Mouse (Mus musculus): ENCODE data around the gene Ube2d3. TPM values are rescaled to one million over a fixed set of nuclear protein-coding genes. Genes with fewer than 3 reads are reported as not detected.
"Not testable (repeated sequence)": the region's sequence is repeated elsewhere in the genome, so short reads cannot be mapped to it uniquely, and the experiment has no call there.

The Ube2d3 gene
- polyA plus RNA-seq, 1 experiment from 2014 or later, result 535 TPM

DNA sequence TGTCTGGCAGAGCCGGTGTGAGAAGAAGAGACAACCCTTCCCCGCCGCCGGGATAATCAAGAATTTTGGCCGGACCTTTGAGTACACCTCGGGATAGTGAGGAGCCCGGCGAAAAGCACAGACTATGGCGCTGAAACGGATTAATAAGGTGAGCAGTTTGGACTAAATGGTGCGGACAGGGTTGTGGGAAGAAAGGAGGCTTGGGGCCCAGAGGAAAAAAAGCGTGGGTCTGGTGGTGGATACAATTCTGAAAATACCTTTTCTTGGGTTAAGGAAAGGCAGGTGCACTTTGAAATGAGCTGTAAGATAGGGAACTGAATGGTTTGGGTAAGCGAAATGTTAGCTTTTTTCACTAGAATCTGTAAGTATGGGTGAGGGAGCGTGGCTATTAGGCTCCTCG, 1.7 kb downstream of the Ube2d3 start:
- 2% methylated on average over 15 of the region's 15 CpGs for WGBS

DNA sequence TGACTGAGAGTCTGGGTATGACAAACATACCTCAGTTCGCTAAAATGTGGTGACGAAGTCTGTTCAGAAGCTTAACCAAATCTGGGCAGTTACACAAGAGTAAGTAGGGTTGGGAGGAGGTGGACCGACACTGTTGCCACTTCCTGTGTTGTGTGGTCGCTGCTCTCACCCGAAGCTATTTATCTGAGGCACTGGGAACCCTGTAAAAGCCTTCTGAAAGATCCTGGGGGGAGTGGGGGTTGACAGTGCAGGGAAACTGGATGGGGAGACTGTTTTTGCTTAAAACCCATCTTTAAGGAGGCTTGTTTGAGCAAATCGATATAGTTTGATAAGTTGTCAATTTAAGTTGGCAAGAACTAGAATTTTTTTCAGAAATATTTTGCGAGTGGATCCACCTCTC, 2.3 kb downstream of the Ube2d3 start:
- Histone ChIP-seq H3K9me3 (no peaks in the 10 kb centered on the region), H3K36me3 (no peaks in the 10 kb centered on the region), H3K27me3 (replicated peaks) (no peaks in the 10 kb centered on the region), H3K4me3 (replicated peaks) (peak overlapping the region; percentile 77), H3K4me1 (replicated peaks) (peaks cover 4% of the 10 kb centered on the region; the same call in 1 of the 2 replicates), H3K27ac (0 out of 2 replicates have a peak overlapping the region, but pooled peaks have one; percentile 100), H3K9ac (peak overlapping the region; percentile 98), H3K4me2 (replicated peaks) (peak overlapping the region; percentile 64)
- ATAC-seq, result no peak
- WGBS, result 11% methylated on average over 7 of the region's 7 CpGs

More for the DNA sequence above, 1.7 kb downstream of the Ube2d3 start:
- no peaks in the 10 kb centered on the region for H3K27me3 ChIP-seq (replicated peaks)
- no peak for ATAC-seq
- H3K9me3 ChIP-seq, result no peaks in the 10 kb centered on the region
- peaks cover 4% of the 10 kb centered on the region; the same call in 1 of the 2 replicates for H3K4me1 ChIP-seq (replicated peaks)
- no peaks in the 10 kb centered on the region for H3K36me3 ChIP-seq
- H3K9ac ChIP-seq, result peak overlapping the region; percentile 98
- peak overlapping the region; percentile 100 for H3K27ac ChIP-seq
- H3K4me2 ChIP-seq (replicated peaks), result peak overlapping the region; percentile 64
- peak overlapping the region; percentile 77 for H3K4me3 ChIP-seq (replicated peaks)

DNA sequence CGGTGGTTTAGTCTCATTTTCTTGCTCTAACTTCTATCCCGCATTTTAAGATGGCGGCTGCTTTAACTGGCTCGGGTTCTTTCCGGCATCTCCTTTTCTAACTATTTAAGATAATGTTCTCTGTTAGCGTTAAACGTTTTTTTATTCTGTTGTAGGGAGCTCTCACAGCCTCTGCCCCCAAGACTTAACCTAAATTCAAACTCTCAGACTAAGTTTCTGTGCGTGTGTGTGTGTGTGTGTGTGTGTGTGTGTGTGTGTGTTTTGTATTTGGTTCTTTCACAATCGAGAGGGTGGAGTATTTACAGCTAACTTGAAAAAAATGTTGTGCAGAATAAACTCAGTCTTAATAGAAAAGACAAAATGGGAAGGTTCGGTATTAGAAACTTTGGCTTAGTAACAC, 2.7 kb downstream of the Ube2d3 start:
- H3K4me3 ChIP-seq (replicated peaks), result peak overlapping the region; percentile 77
- WGBS, result 29% methylated on average over 10 of the region's 10 CpGs
- no peak for ATAC-seq

DNA sequence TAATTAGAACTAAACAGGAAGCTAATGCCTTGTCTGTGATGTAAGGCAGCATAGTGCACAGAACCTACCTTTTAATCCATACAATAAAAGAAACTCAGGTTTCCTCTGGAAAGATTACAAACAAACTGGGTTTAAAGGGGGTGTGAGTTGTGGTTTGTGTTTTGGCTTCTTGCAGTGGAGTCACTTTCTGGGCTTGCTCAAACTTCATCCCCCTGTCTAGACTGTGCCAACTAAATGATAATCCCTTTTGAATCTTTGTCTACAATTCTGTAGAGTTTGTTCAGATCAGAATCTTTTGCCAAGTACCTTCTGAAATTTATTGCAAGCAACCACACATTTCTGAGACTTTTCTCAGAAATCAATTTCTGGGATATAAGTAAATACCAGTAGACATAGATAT, 7.0 kb downstream of the Ube2d3 start:
- H3K4me1 ChIP-seq (replicated peaks), result 0 out of 2 replicates have a peak, but pooled peaks cover 4% of the 10 kb centered on the region
- no peak for ATAC-seq

More for the DNA sequence above, 2.7 kb downstream of the Ube2d3 start:
- no peaks in the 10 kb centered on the region for H3K36me3 ChIP-seq
- peaks cover 4% of the 10 kb centered on the region; the same call in 1 of the 2 replicates for H3K4me1 ChIP-seq (replicated peaks)
- H3K9me3 ChIP-seq, result no peaks in the 10 kb centered on the region
- no peak overlapping the region for H3K27ac ChIP-seq
- peak overlapping the region; percentile 98 for H3K9ac ChIP-seq
- H3K27me3 ChIP-seq (replicated peaks), result no peaks in the 10 kb centered on the region
- H3K4me2 ChIP-seq (replicated peaks), result peak overlapping the region; percentile 64

DNA sequence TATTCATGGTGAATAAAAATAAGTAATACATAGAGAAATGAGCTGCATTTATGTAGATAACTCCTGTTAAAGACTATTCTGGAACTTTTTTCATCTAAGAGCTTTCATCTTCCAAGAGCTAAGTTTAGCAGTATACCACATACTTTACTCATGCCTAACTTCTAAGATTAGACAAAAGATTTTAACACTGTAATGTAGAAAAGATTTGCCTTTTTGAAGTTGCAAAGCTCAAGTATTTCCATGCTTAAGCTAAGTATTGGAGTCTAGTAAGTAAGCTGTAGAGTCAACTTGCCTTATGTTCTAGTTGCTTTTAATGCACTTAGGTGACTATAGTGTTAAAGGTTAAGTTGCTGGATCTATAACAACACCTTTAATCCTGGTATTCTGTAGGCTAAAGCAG, 21.0 kb downstream of the Ube2d3 start:
- H3K4me1 ChIP-seq (replicated peaks), result no peaks in the 10 kb centered on the region
- no peak overlapping the region for H3K4me3 ChIP-seq (replicated peaks)
- H3K9me3 ChIP-seq, result no peaks in the 10 kb centered on the region
- no peak overlapping the region for H3K9ac ChIP-seq
- H3K27ac ChIP-seq, result no peak overlapping the region
- H3K4me2 ChIP-seq (replicated peaks), result no peak overlapping the region
- 0 out of 2 replicates have a peak, but pooled peaks cover 4% of the 10 kb centered on the region for H3K36me3 ChIP-seq
- no peak for ATAC-seq
- H3K27me3 ChIP-seq (replicated peaks), result no peaks in the 10 kb centered on the region

More for the DNA sequence above, 7.0 kb downstream of the Ube2d3 start:
- H3K36me3 ChIP-seq, result no peaks in the 10 kb centered on the region
- no peak overlapping the region for H3K27ac ChIP-seq
- no peaks in the 10 kb centered on the region for H3K9me3 ChIP-seq
- H3K4me3 ChIP-seq (replicated peaks), result no peak overlapping the region
- H3K4me2 ChIP-seq (replicated peaks), result no peak overlapping the region
- no peaks in the 10 kb centered on the region for H3K27me3 ChIP-seq (replicated peaks)
- H3K9ac ChIP-seq, result no peak overlapping the region

DNA sequence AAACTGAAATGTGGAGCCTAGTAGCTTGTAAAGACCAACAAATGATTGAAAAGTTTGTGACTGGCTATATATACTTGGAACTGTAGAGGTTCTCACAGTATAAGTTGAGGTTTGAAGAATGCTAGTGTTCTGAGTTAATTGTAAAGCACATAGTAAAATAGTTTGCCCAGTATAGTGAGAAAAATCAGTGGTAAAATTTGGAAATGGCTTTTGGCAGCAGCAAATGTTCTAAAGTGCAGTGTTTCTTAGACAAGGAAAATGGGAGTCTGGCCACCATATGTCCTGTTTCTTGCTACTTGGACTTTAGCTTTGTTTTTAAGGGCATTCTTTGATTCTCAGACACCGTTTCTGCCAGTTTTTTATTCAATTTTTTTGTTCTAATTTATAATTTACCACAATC, 30.5 kb downstream of the Ube2d3 start:
- H3K4me2 ChIP-seq (replicated peaks), result no peak overlapping the region
- no peaks in the 10 kb centered on the region for H3K9me3 ChIP-seq
- H3K9ac ChIP-seq, result no peak overlapping the region
- H3K27ac ChIP-seq, result no peak overlapping the region
- H3K4me3 ChIP-seq (replicated peaks), result no peak overlapping the region
- no peak for ATAC-seq
- H3K4me1 ChIP-seq (replicated peaks), result no peaks in the 10 kb centered on the region
- 97% methylated on average over 1 of the region's 1 CpGs for WGBS
- H3K27me3 ChIP-seq (replicated peaks), result no peaks in the 10 kb centered on the region
- H3K36me3 ChIP-seq, result no peaks in the 10 kb centered on the region

DNA sequence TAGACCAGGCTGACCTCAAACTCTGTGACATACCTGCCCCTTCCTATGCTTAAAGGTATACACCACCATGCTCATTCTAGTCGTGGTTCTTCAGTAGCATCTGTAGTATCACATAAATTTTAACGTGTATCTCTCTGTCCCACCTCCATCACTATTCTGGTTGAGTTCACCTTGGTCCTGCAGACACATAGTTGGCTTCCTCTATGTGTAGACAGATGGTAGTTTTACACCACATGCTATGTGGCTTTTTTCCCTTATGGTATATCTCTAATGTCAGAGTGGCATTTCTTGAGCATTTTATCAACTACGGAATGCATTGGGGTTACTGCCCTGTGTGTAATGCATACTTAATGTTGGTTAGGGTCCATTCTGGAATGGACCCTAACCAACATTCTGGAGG, 31.2 kb downstream of the Ube2d3 start:
- ATAC-seq, result 0 out of 2 replicates have a peak, but pooled peaks have one; percentile 8
- no peaks in the 10 kb centered on the region for H3K4me1 ChIP-seq (replicated peaks)
- 59% methylated on average over 3 of the region's 3 CpGs for WGBS

DNA sequence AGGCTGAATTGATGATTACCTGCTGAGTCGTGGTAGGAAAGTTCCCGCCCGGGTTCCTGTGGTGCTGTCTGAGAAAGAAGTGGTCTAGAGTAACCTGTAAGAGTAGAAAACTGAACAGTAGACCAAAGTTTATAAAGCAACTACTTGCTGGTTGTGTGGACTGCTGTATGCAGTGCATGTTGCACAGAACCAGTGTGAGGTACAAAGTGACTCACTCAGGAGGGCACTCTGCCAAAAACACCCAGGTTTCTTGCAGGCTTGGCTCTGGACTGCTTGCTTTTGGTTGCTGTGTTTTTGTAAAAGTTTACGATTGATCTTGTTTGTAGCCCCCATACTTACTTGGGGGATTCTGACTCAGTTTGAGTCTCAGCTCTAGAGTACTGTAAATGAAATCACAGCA, 32.0 kb downstream of the Ube2d3 start:
- WGBS, result 41% methylated on average over 4 of the region's 4 CpGs

More for the DNA sequence above, 31.2 kb downstream of the Ube2d3 start:
- no peak overlapping the region for H3K4me2 ChIP-seq (replicated peaks)
- no peaks in the 10 kb centered on the region for H3K36me3 ChIP-seq
- H3K9me3 ChIP-seq, result no peaks in the 10 kb centered on the region
- H3K9ac ChIP-seq, result no peak overlapping the region
- no peak overlapping the region for H3K27ac ChIP-seq
- no peak overlapping the region for H3K4me3 ChIP-seq (replicated peaks)
- no peaks in the 10 kb centered on the region for H3K27me3 ChIP-seq (replicated peaks)

DNA sequence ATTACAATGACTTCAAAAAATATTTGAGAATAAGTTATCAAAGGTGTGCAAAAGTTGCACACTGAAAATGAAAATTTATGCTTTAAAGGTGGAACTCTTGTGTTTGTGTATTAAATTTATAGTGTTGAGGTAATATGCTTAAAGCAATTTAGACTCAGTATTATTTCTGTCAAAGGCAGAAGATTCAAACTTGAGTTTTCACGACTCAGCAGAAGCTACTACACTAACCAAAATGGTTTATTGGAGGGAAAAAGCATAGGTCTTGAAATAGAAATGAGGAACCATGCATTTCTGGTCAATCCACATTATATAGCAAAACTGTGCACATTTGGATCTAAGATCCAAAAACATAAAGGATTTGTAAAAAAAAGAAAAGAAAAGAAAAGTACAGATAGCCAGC, 32.9 kb downstream of the Ube2d3 start:
- no peak for ATAC-seq
- Histone ChIP-seq H3K36me3 (no peaks in the 10 kb centered on the region), H3K4me3 (replicated peaks) (no peak overlapping the region), H3K9me3 (no peaks in the 10 kb centered on the region), H3K27me3 (replicated peaks) (no peaks in the 10 kb centered on the region), H3K4me2 (replicated peaks) (no peak overlapping the region), H3K9ac (no peak overlapping the region), H3K27ac (no peak overlapping the region), H3K4me1 (replicated peaks) (no peaks in the 10 kb centered on the region)
- WGBS, result 68% methylated on average over 1 of the region's 1 CpGs

More for the DNA sequence above, 32.0 kb downstream of the Ube2d3 start:
- Histone ChIP-seq H3K27ac (no peak overlapping the region), H3K4me3 (replicated peaks) (no peak overlapping the region), H3K9ac (no peak overlapping the region), H3K27me3 (replicated peaks) (no peaks in the 10 kb centered on the region), H3K4me2 (replicated peaks) (no peak overlapping the region), H3K4me1 (replicated peaks) (no peaks in the 10 kb centered on the region), H3K9me3 (no peaks in the 10 kb centered on the region), H3K36me3 (no peaks in the 10 kb centered on the region)
- ATAC-seq, result peak; percentile 60; the same call in 1 of the 2 replicates

DNA sequence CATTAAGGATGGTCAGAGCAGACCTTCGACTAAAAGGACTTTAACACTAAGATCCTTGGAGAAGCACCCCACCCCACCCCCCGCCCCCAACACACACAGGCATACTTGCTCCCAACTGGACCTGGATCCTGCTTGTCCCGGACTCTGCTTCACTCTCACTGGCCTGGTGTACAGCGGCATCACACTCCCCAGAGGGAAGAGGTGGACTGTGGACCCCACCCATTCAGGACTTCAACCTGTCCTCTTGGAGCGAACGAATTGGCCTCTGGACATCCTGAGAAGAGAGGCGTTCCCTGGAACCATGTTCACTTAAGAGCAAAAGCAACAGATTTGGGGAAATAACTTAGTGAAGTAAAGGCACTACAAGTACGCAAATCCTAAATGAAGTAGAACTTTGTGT, 37.1 kb downstream of the Ube2d3 start:
- no peaks in the 10 kb centered on the region for H3K36me3 ChIP-seq
- no peaks in the 10 kb centered on the region for H3K9me3 ChIP-seq
- no peaks in the 10 kb centered on the region for H3K27me3 ChIP-seq (replicated peaks)
- no peak overlapping the region for H3K4me2 ChIP-seq (replicated peaks)
- H3K4me1 ChIP-seq (replicated peaks), result no peaks in the 10 kb centered on the region
- no peak overlapping the region for H3K4me3 ChIP-seq (replicated peaks)
- no peak overlapping the region for H3K9ac ChIP-seq
- no peak overlapping the region for H3K27ac ChIP-seq
- ATAC-seq, result 0 out of 2 replicates have a peak, but pooled peaks have one; percentile 29
- WGBS, result 78% methylated on average over 8 of the region's 8 CpGs

DNA sequence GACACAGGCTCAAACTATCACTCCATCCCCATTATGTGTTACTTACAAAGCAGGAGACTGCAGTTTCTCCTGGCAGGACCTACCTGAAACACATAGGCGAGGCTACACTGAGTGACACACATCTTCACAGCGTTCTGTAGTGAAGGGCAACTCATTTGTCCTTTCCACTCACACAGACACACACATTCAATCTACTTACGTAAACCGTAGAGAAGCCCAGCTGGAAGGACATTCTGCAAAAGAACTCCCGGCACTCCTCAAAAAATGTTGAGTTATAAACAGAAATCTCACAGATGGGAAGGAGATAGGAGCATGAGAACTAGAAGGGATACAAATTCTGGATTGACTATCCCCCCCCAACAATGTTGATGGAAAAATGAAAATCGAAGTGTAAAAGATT, 38.3 kb downstream of the Ube2d3 start:
- H3K27ac ChIP-seq, result no peak overlapping the region
- no peaks in the 10 kb centered on the region for H3K4me1 ChIP-seq (replicated peaks)
- no peak overlapping the region for H3K4me3 ChIP-seq (replicated peaks)
- no peak overlapping the region for H3K9ac ChIP-seq
- 50% methylated on average over 6 of the region's 6 CpGs for WGBS
- no peak for ATAC-seq
- H3K4me2 ChIP-seq (replicated peaks), result no peak overlapping the region
- no peaks in the 10 kb centered on the region for H3K36me3 ChIP-seq
- no peaks in the 10 kb centered on the region for H3K9me3 ChIP-seq
- no peaks in the 10 kb centered on the region for H3K27me3 ChIP-seq (replicated peaks)

DNA sequence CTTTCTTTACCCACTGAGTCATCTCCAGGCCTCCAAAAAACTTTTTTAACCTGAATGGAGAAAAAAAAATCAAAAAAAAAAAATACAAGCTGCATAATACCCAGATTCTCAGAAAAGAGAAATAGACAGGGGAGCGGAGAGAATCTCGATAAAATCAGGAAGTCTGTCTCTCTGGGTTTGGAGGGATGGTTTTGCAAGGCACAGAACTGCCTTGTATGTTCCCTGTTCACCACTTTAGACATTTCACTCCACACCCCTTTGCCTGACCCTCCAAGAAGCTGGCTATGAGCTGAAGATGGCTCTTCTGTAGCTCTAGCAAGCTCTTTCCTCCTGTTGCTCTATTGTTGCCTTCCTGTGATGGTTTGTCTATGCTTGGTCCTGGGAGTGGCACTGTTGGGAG, 39.0 kb downstream of the Ube2d3 start:
- Histone ChIP-seq H3K27me3 (replicated peaks) (no peaks in the 10 kb centered on the region), H3K9ac (no peak overlapping the region), H3K4me2 (replicated peaks) (no peak overlapping the region), H3K4me3 (replicated peaks) (no peak overlapping the region), H3K9me3 (no peaks in the 10 kb centered on the region), H3K4me1 (replicated peaks) (no peaks in the 10 kb centered on the region), H3K27ac (no peak overlapping the region), H3K36me3 (no peaks in the 10 kb centered on the region)
- no peak for ATAC-seq
- WGBS, result 89% methylated on average over 2 of the region's 2 CpGs

DNA sequence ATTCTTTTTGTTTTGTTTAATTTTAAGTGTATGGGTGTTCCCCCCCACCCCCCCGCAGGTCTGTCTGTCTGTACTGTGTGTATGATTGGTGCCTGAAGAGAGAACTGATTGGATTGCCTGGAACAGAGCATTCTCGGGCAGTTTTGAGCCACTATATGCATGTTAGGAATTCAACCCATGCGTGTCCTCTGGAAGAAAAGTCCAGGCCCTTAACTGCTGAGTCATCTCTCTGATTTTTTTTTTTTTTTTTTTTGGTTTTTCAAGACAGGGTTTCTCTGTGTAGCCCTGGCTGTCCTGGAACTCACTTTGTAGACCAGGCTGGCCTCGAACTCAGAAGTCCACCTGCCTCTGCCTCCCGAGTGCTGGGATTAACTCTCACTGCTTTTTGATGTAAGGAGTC, 41.1 kb downstream of the Ube2d3 start:
- H3K4me2 ChIP-seq (replicated peaks), result not testable (repeated sequence)
- 84% methylated on average over 5 of the region's 5 CpGs for WGBS

More for the DNA sequence above, 41.1 kb downstream of the Ube2d3 start:
- not testable (repeated sequence) for ATAC-seq; H3K27ac ChIP-seq; H3K4me1 ChIP-seq (replicated peaks); H3K4me3 ChIP-seq (replicated peaks); H3K9ac ChIP-seq; H3K27me3 ChIP-seq (replicated peaks); H3K9me3 ChIP-seq; H3K36me3 ChIP-seq

All from intestine, embryonic 15.5 days (tissue).